Mouse (Mus musculus): ENCODE data around the gene Onecut1. TPM values are rescaled to one million over a fixed set of nuclear protein-coding genes. Genes with fewer than 3 reads are reported as not detected.

Gene Onecut1
- 0.05 TPM in 1 of 2 replicates, not detected in the other for polyA plus RNA-seq (2015; fragmentation: Nextera tagmentation; extraction: Ambion mirVana)

DNA sequence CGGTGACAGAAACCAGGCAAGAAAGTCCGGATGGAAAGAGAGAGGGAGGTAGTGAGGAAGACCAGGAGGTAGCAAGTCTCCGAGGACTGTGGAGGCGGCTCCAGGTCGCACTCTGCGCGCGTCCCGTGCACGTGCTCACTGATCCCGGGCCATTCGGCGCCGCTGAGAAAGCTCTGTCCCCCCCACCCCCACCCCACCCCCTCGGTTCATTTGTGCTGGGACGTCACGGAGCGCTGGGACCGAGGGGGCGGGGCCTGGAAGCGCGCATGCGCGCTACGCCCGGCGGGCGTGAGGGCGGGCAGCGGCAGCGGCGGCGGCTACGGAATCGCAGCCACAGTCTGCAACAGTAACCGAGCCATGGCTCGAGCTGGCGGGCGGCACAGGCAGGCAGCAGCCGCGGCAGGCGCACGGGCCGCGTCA lies at the start of gene Onecut1:
TSS of gene Onecut1 (plus strand) at position 361 of the 420 bp plus-strand sequence.
- Histone ChIP-seq H3K4me3 (ENCODE audit: low read length) (peak within 1 kb of the TSS; percentile 48), H3K9ac (ENCODE audit: low read length) (peak within 1 kb of the TSS; percentile 47), H3K27ac (ENCODE audit: low read length) (no peak within 1 kb of the TSS), H3K27me3 (ENCODE audit: control insufficient read depth, insufficient read depth, low read depth, low read length) (peaks cover 96% of the 10 kb centered on the region), H3K4me1 (replicated peaks; ENCODE audit: control insufficient read depth, insufficient read depth, low read length) (peaks cover 14% of the 10 kb centered on the region), H3K9me3 (ENCODE audit: control insufficient read depth, low read length) (no peaks in the 10 kb centered on the region), H3K4me2 (ENCODE audit: low read depth, low read length) (peak within 1 kb of the TSS; percentile 95), H3K36me3 (ENCODE audit: control insufficient read depth, insufficient read depth, low read length) (no peaks in the 10 kb centered on the region)
- peak; percentile 78 for ATAC-seq (ENCODE audit: low read depth)
- WGBS: 0% methylated on average over 26 of the region's 45 CpGs

GRCm38 (mm10) chr9:74819736-74820511 lies 41.8 kb upstream of the Onecut1 start:
- H3K27me3 ChIP-seq (ENCODE audit: control insufficient read depth, insufficient read depth, low read depth, low read length): no peaks in the 10 kb centered on the region
- no peaks in the 10 kb centered on the region for H3K9me3 ChIP-seq (ENCODE audit: control insufficient read depth, low read length)
- no peak overlapping the region for H3K27ac ChIP-seq (ENCODE audit: low read length)
- H3K4me1 ChIP-seq (replicated peaks; ENCODE audit: control insufficient read depth, insufficient read depth, low read length): no peaks in the 10 kb centered on the region
- ATAC-seq (ENCODE audit: low read depth): no peak
- H3K4me3 ChIP-seq (ENCODE audit: low read length): no peak overlapping the region
- WGBS: 42% methylated on average over 19 of the region's 19 CpGs
- no peak overlapping the region for H3K9ac ChIP-seq (ENCODE audit: low read length)
- H3K36me3 ChIP-seq (ENCODE audit: control insufficient read depth, insufficient read depth, low read length): no peaks in the 10 kb centered on the region
- no peak overlapping the region for H3K4me2 ChIP-seq (ENCODE audit: low read depth, low read length)

- H3K4me3 ChIP-seq (ENCODE audit: low read length): no peak overlapping the region
- no peak overlapping the region for H3K4me2 ChIP-seq (ENCODE audit: low read depth, low read length)
- no peak overlapping the region for H3K27ac ChIP-seq (ENCODE audit: low read length)
- 72% methylated on average over 2 of the region's 2 CpGs for WGBS
- no peak overlapping the region for H3K9ac ChIP-seq (ENCODE audit: low read length)
- H3K4me1 ChIP-seq (replicated peaks; ENCODE audit: control insufficient read depth, insufficient read depth, low read length): no peaks in the 10 kb centered on the region
- ATAC-seq (ENCODE audit: low read depth): no peak
- no peaks in the 10 kb centered on the region for H3K9me3 ChIP-seq (ENCODE audit: control insufficient read depth, low read length)
- H3K36me3 ChIP-seq (ENCODE audit: control insufficient read depth, insufficient read depth, low read length): no peaks in the 10 kb centered on the region
- no peaks in the 10 kb centered on the region for H3K27me3 ChIP-seq (ENCODE audit: control insufficient read depth, insufficient read depth, low read depth, low read length)
Observed at GRCm38 (mm10) chr9:74825102-74825501, 36.6 kb upstream of the Onecut1 start.

DNA sequence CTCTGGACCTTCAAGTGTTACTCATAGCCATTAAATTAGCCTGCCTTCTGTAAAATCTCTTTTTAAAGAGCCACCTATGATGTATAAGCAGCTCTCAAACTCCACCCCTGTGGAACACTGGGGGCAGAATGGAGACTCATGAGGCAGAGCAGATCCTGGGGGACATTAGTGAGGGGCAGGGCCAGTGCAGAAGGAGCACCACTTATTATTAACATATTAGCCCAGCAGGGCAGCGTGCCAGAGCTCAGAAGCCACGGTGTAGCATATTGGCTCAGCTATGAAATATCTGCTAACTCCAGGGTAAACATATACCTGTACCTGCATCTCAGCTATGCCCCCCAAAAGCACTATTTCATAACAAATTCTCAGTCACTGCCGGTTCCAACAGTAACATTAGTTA lies 32.5 kb upstream of the Onecut1 start:
- Histone ChIP-seq H3K4me2 (ENCODE audit: low read depth, low read length) (no peak overlapping the region), H3K27ac (ENCODE audit: low read length) (no peak overlapping the region), H3K4me1 (replicated peaks; ENCODE audit: control insufficient read depth, insufficient read depth, low read length) (no peaks in the 10 kb centered on the region), H3K36me3 (ENCODE audit: control insufficient read depth, insufficient read depth, low read length) (no peaks in the 10 kb centered on the region), H3K4me3 (ENCODE audit: low read length) (no peak overlapping the region), H3K9ac (ENCODE audit: low read length) (no peak overlapping the region), H3K9me3 (ENCODE audit: control insufficient read depth, low read length) (no peaks in the 10 kb centered on the region), H3K27me3 (ENCODE audit: control insufficient read depth, insufficient read depth, low read depth, low read length) (no peaks in the 10 kb centered on the region)
- no peak for ATAC-seq (ENCODE audit: low read depth)
- 54% methylated on average over 3 of the region's 3 CpGs for WGBS

DNA sequence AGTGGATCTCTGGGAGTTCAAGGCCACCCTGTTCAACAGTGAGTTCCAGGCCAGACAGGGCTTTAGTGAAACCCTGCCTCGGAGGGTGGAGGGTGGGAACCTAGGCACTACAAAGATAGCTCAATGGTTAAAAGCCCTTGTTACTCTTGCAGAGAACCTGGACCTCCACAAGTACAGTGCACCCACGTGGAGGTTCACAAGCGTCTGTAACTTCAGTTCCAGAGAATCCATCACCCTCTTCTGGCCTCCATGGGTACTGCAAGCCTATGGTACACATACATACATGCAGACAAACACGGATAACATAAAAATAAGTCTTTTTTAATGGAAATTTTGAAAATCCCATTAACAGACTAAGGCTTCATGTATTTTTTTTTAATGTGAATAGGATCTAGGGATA lies 18.8 kb upstream of the Onecut1 start:
- Histone ChIP-seq H3K27ac (ENCODE audit: low read length) (no peak overlapping the region), H3K4me1 (replicated peaks; ENCODE audit: control insufficient read depth, insufficient read depth, low read length) (no peaks in the 10 kb centered on the region), H3K4me2 (ENCODE audit: low read depth, low read length) (no peak overlapping the region), H3K9ac (ENCODE audit: low read length) (no peak overlapping the region), H3K9me3 (ENCODE audit: control insufficient read depth, low read length) (peaks cover 4% of the 10 kb centered on the region; the same call in 1 of the 2 replicates), H3K27me3 (ENCODE audit: control insufficient read depth, insufficient read depth, low read depth, low read length) (peaks cover 25% of the 10 kb centered on the region), H3K4me3 (ENCODE audit: low read length) (no peak overlapping the region), H3K36me3 (ENCODE audit: control insufficient read depth, insufficient read depth, low read length) (no peaks in the 10 kb centered on the region)
- 79% methylated on average over 4 of the region's 4 CpGs for WGBS
- ATAC-seq (ENCODE audit: low read depth): no peak

DNA sequence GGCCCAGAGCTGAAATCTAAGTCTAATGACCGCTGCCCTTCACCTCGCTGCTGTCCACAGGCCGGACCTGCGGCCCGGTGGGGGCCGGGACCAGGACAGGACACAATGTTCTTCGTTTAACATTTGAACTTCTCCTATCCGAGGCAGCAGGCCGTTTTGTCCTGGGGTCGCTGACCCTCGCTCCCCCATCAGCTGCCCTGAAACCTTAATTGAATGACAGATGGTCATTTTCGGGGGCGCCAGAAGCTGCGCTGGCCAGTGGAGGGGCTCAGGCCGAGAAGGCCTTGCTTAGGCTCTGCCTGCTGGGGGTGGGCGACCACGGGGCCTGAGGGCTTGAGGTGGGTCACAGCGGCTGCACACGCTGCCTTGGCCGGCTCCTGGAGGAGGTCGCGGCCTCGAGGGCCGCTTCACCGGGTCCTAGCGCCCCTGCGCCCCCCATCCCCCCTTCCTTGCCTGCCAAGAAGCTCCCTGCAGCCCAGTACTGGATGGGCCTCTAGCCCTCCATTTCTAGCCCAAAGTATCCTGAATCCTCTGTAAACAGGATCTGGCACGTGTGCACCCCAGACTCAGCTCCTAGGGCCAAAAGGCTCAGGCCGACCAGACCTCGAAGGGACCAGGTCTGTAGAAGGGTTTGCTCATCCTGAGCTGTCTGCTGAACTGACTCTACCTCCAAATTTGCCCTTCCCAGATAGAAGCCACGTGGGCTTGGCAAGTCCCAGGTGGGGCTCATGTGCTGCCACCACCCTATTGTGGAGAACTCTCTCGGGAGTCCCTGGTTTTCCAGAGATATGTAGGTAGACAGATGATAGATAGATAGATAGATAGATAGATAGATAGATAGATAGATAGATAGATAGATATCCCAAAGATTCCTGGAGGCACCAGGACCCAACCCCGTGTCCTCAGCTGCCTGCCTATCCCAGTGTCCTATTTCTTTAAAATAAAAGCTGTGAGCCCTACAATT lies 14.6 kb upstream of the Onecut1 start:
- no peaks in the 10 kb centered on the region for H3K36me3 ChIP-seq (ENCODE audit: control insufficient read depth, insufficient read depth, low read length)
- H3K27me3 ChIP-seq (ENCODE audit: control insufficient read depth, insufficient read depth, low read depth, low read length): peaks cover 67% of the 10 kb centered on the region
- H3K4me3 ChIP-seq (ENCODE audit: low read length): no peak overlapping the region
- H3K9me3 ChIP-seq (ENCODE audit: control insufficient read depth, low read length): peaks cover 4% of the 10 kb centered on the region; the same call in 1 of the 2 replicates
- H3K9ac ChIP-seq (ENCODE audit: low read length): no peak overlapping the region
- 1% methylated on average over 29 of the region's 33 CpGs for WGBS
- peaks cover 8% of the 10 kb centered on the region for H3K4me1 ChIP-seq (replicated peaks; ENCODE audit: control insufficient read depth, insufficient read depth, low read length)
- no peak overlapping the region for H3K4me2 ChIP-seq (ENCODE audit: low read depth, low read length)
- ATAC-seq (ENCODE audit: low read depth): no peak
- no peak overlapping the region for H3K27ac ChIP-seq (ENCODE audit: low read length)

- Histone ChIP-seq H3K27ac (ENCODE audit: low read length) (no peak overlapping the region), H3K4me2 (ENCODE audit: low read depth, low read length) (peak overlapping the region; percentile 54), H3K9ac (ENCODE audit: low read length) (no peak overlapping the region), H3K4me1 (replicated peaks; ENCODE audit: control insufficient read depth, insufficient read depth, low read length) (peaks cover 8% of the 10 kb centered on the region), H3K27me3 (ENCODE audit: control insufficient read depth, insufficient read depth, low read depth, low read length) (peaks cover 80% of the 10 kb centered on the region), H3K4me3 (ENCODE audit: low read length) (peak overlapping the region; percentile 38), H3K36me3 (ENCODE audit: control insufficient read depth, insufficient read depth, low read length) (no peaks in the 10 kb centered on the region), H3K9me3 (ENCODE audit: control insufficient read depth, low read length) (0 out of 2 replicates have a peak, but pooled peaks cover 2% of the 10 kb centered on the region)
- WGBS: under 1% methylated on average over 46 of the region's 46 CpGs
- no peak for ATAC-seq (ENCODE audit: low read depth)
Observed at GRCm38 (mm10) chr9:74848411-74849194, 13.1 kb upstream of the Onecut1 start.

DNA sequence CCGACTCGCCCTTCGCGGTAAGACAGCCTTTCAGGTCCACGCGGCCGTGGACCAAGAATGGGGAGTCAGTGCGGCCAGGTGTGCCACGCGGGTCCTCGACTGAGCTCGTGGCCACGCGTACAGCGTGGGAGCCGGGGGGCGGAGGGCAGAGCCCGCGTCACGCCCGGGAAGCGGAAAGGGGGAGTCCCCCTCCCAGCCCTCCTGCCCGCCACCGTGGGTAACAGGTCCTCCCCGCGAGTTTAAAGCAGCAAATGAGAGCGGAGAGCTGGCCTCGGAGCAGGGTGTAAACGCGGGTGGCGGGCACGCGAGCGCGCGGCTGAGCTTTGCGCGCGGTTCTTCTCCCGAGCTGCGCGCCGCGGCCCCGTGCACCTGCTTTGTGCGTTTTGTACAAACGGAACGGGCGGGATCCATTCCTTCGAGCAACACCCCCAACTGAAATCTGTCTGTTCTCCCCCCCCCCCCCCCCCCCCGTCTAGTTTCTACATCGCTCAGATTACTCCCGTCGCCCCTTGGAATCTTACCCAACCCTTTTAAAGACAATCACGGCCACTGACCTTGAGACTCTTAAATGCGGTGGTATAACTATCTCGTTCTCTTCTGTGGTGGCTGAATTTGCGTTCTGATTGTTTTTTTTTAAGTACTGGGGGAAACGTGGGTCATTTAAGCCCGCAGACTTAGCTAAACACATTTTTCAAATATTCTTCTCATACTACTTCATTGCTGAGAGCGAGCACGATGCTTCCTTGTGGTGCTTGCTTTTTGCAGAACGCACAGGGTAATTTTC lies 12.3 kb upstream of the Onecut1 start:
- no peaks in the 10 kb centered on the region for H3K36me3 ChIP-seq (ENCODE audit: control insufficient read depth, insufficient read depth, low read length)
- no peak overlapping the region for H3K9ac ChIP-seq (ENCODE audit: low read length)
- 1% methylated on average over 48 of the region's 63 CpGs for WGBS
- H3K4me3 ChIP-seq (ENCODE audit: low read length): peak overlapping the region; percentile 38
- peaks cover 88% of the 10 kb centered on the region for H3K27me3 ChIP-seq (ENCODE audit: control insufficient read depth, insufficient read depth, low read depth, low read length)
- ATAC-seq (ENCODE audit: low read depth): no peak
- no peak overlapping the region for H3K27ac ChIP-seq (ENCODE audit: low read length)
- 0 out of 2 replicates have a peak, but pooled peaks cover 2% of the 10 kb centered on the region for H3K9me3 ChIP-seq (ENCODE audit: control insufficient read depth, low read length)
- H3K4me2 ChIP-seq (ENCODE audit: low read depth, low read length): peak overlapping the region; percentile 54
- peaks cover 8% of the 10 kb centered on the region for H3K4me1 ChIP-seq (replicated peaks; ENCODE audit: control insufficient read depth, insufficient read depth, low read length)

Data from lung, embryonic 16.5 days (tissue).